Mouse (Mus musculus) bone marrow, adult 2 months (tissue): ENCODE data around the gene Dld.

Experiments used
- CTCF ChIP-seq: fragments of 200-500 bp; IDR thresholded peaks from 2 replicates; pipeline ENCODE4 v1.5.1; 2011; ENCODE audit warnings: low read length, control low read depth; ENCODE audit not compliant: control insufficient read depth, insufficient read depth
- POLR2A ChIP-seq: fragments of 200-500 bp; IDR thresholded peaks from 2 replicates; pipeline ENCODE4 v1.6.1; 2011; ENCODE audit warnings: low read depth, mild to moderate bottlenecking, control low read depth, low read length, borderline replicate concordance; ENCODE audit not compliant: control insufficient read depth

DNA sequence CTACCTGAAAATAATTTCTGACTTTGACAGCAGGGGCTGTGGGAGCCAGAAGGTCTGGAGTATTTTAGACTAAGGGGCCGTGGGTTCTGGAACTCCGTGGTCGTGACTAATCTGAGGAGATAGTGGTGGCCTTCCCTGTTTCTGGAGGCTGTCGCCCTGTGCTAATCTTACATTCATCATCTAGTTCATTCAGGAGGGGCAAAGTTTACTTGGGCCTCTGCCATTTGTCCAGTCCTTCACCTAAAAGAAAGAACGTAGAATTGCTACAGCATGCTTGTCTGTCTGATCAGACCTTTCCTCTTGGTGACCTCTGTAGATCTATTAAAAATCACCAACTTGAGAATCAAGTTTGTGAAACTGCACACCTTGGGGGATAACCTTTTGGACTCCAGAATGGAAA lies 69.0 kb downstream of the Dld start:
- TF ChIP-seq POLR2A: no peak
- TF ChIP-seq CTCF: no peak
